Mouse (Mus musculus): ENCODE measurements around the gene Gm4559. TPM values are rescaled to one million over a fixed set of nuclear protein-coding genes. Genes with fewer than 3 reads are reported as not detected.
"Not testable (repeated sequence)": the region's sequence is repeated elsewhere in the genome, so short reads cannot be mapped to it uniquely, and the experiment has no call there.

The Gm4559 gene
- polyA plus RNA-seq, 1 experiment, result not detected

GRCm38 (mm10) chr7:142314600-142315285 is 40.6 kb upstream of the Gm4559 start:
- H3K4me1 ChIP-seq (ENCODE audit: control insufficient read depth, insufficient read depth, low read length), result no peaks in the 10 kb centered on the region
- no peak overlapping the region for H3K27ac ChIP-seq (ENCODE audit: control insufficient read depth, insufficient read depth, low read depth, low read length, poor library complexity)
- 75% methylated on average over 5 of the region's 5 CpGs for WGBS

DNA sequence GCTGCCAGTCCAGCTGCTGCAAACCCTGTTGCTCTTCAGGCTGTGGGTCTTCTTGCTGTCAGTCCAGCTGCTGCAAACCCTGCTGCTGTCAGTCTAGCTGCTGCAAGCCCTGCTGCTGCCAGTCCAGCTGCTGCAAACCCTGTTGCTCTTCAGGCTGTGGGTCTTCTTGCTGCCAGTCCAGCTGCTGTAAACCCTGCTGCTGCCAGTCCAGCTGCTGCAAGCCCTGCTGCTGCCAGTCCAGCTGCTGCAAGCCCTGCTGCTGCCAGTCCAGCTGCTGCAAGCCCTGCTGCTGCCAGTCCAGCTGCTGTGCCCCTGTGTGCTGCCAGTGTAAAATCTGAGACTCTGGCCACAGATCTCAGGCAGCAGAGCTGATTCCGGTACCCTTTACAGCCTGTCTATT is 29.8 kb upstream of the Gm4559 start:
- H3K27ac ChIP-seq (ENCODE audit: control insufficient read depth, insufficient read depth, low read depth, low read length, poor library complexity); H3K4me3 ChIP-seq (replicated peaks; ENCODE audit: control insufficient read depth, low read depth, low read length); H3K4me1 ChIP-seq (ENCODE audit: control insufficient read depth, insufficient read depth, low read length): not testable (repeated sequence)
- 78% methylated on average over 1 of the region's 1 CpGs for WGBS

More at GRCm38 (mm10) chr7:142314600-142315285, 40.6 kb upstream of the Gm4559 start:
- no peak overlapping the region for H3K4me3 ChIP-seq (replicated peaks; ENCODE audit: control insufficient read depth, low read depth, low read length)
- no peak for TF ChIP-seq CTCF (IDR thresholded peaks at IDR 0.05; ENCODE audit: control insufficient read depth, insufficient read depth, low read length)
- no peak for TF ChIP-seq POLR2A (IDR thresholded peaks at IDR 0.05; ENCODE audit: borderline replicate concordance, control insufficient read depth, low read depth, low read length)

DNA sequence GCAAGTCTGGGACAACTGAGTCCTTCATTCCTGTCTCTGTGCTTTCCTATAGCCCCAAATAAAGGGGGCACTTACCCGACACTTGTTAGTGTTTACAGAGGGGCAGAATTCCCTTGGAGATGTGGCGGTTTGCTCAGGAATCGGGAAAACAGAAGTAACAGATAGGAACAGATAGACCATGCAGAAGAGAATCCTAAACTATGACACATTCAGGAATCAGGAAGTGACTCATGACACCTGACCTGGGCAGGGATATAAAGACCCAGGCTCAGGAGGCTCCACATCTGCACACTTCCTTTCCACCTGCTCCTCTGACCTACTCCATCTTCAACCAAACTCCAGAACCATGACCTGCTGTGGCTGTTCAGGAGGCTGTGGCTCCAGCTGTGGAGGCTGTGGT is 29.1 kb upstream of the Gm4559 start, which contains the start of gene Krtap5-4:
Gene Krtap5-4 (plus strand): TSS at position 301 of the 400 bp plus-strand sequence.
- no peak within 1 kb of the TSS for H3K4me3 ChIP-seq (replicated peaks; ENCODE audit: control insufficient read depth, low read depth, low read length)
- H3K27ac ChIP-seq (ENCODE audit: control insufficient read depth, insufficient read depth, low read depth, low read length, poor library complexity), result no peak within 1 kb of the TSS
- WGBS, result 27% methylated on average over 3 of the region's 3 CpGs
- TF ChIP-seq POLR2A (IDR thresholded peaks at IDR 0.05; ENCODE audit: borderline replicate concordance, control insufficient read depth, low read depth, low read length) (no peak), CTCF (IDR thresholded peaks at IDR 0.05; ENCODE audit: control insufficient read depth, insufficient read depth, low read length) (no peak)
- no peaks in the 10 kb centered on the region for H3K4me1 ChIP-seq (ENCODE audit: control insufficient read depth, insufficient read depth, low read length)

GRCm38 (mm10) chr7:142297018-142297417 is 22.9 kb upstream of the Gm4559 start, which contains the start of gene Krtap5-1:
Gene Krtap5-1, minus strand, starts transcription at chr7:142297118.
- H3K27ac ChIP-seq (ENCODE audit: control insufficient read depth, insufficient read depth, low read depth, low read length, poor library complexity); H3K4me3 ChIP-seq (replicated peaks; ENCODE audit: control insufficient read depth, low read depth, low read length): not testable (repeated sequence)

DNA sequence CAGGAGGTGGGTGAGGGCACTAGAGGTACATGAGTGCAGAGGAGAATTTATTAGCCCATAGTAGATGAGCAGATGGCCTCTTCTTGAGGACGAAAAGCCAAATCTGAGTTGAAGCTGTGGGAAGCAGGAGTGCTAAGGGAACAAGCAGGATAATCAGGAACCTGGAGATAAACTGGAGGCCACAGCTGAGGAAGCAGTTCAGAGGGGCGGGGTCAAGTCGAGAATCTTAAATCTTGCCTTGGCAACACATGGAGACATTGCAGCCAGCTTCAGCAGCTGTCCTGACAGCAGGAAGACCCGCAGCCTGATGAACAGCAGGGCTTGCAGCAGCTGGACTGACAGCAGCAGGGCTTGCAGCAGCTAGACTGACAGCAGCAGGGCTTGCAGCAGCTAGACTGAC is 21.9 kb upstream of the Gm4559 start:
- H3K4me1 ChIP-seq (ENCODE audit: control insufficient read depth, insufficient read depth, low read length); H3K4me3 ChIP-seq (replicated peaks; ENCODE audit: control insufficient read depth, low read depth, low read length); H3K27ac ChIP-seq (ENCODE audit: control insufficient read depth, insufficient read depth, low read depth, low read length, poor library complexity): not testable (repeated sequence)
- WGBS, result 30% methylated on average over 4 of the region's 4 CpGs

More at GRCm38 (mm10) chr7:142297018-142297417, 22.9 kb upstream of the Gm4559 start, which contains the start of gene Krtap5-1:
- H3K4me1 ChIP-seq (ENCODE audit: control insufficient read depth, insufficient read depth, low read length), result not testable (repeated sequence)

DNA sequence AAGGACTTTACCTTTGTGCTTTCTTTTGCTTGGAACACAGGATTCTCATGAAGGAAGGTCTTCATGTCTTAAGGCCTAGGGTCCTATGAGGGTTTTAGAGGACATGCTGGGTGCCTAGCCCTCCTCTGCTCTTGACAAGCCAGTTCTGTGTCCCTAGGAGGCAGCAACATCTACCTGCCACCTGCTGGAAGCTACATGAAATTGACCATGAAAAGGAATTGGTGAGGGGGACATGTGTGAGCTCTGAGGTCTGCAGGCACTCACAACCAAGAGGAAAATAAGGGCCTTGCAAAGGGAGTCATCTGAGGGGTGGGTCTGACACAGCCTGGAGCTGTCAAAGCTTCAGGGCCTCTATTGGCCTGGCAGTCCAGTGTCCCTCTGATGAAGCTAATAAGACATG is 21.3 kb upstream of the Gm4559 start:
- H3K4me1 ChIP-seq (ENCODE audit: control insufficient read depth, insufficient read depth, low read length), result no peaks in the 10 kb centered on the region
- no peak for TF ChIP-seq POLR2A (IDR thresholded peaks at IDR 0.05; ENCODE audit: borderline replicate concordance, control insufficient read depth, low read depth, low read length)
- no peak for TF ChIP-seq CTCF (IDR thresholded peaks at IDR 0.05; ENCODE audit: control insufficient read depth, insufficient read depth, low read length)
- H3K4me3 ChIP-seq (replicated peaks; ENCODE audit: control insufficient read depth, low read depth, low read length), result no peak overlapping the region
- H3K27ac ChIP-seq (ENCODE audit: control insufficient read depth, insufficient read depth, low read depth, low read length, poor library complexity), result no peak overlapping the region

GRCm38 (mm10) chr7:142293851-142294250 is 19.7 kb upstream of the Gm4559 start:
- not testable (repeated sequence) for H3K4me3 ChIP-seq (replicated peaks; ENCODE audit: control insufficient read depth, low read depth, low read length); H3K27ac ChIP-seq (ENCODE audit: control insufficient read depth, insufficient read depth, low read depth, low read length, poor library complexity); H3K4me1 ChIP-seq (ENCODE audit: control insufficient read depth, insufficient read depth, low read length)
- WGBS, result 3% methylated on average over 2 of the region's 2 CpGs
- TF ChIP-seq CTCF (IDR thresholded peaks at IDR 0.05; ENCODE audit: control insufficient read depth, insufficient read depth, low read length), result peak; percentile 56

GRCm38 (mm10) chr7:142285910-142286612 is 11.9 kb upstream of the Gm4559 start:
- 78% methylated on average over 9 of the region's 9 CpGs for WGBS
- not testable (repeated sequence) for H3K4me3 ChIP-seq (replicated peaks; ENCODE audit: control insufficient read depth, low read depth, low read length); H3K4me1 ChIP-seq (ENCODE audit: control insufficient read depth, insufficient read depth, low read length); H3K27ac ChIP-seq (ENCODE audit: control insufficient read depth, insufficient read depth, low read depth, low read length, poor library complexity)

- Histone ChIP-seq H3K4me1 (ENCODE audit: control insufficient read depth, insufficient read depth, low read length) (no peaks in the 10 kb centered on the region), H3K27ac (ENCODE audit: control insufficient read depth, insufficient read depth, low read depth, low read length, poor library complexity) (no peak overlapping the region), H3K4me3 (replicated peaks; ENCODE audit: control insufficient read depth, low read depth, low read length) (no peak overlapping the region)
- TF ChIP-seq CTCF (IDR thresholded peaks at IDR 0.05; ENCODE audit: control insufficient read depth, insufficient read depth, low read length), result no peak
- no peak for TF ChIP-seq POLR2A (IDR thresholded peaks at IDR 0.05; ENCODE audit: borderline replicate concordance, control insufficient read depth, low read depth, low read length)
- WGBS, result 22% methylated on average over 23 of the region's 23 CpGs
These were observed 11.1 kb upstream of the Gm4559 start for GRCm38 (mm10) chr7:142285130-142285835.
